Mouse (Mus musculus): Measurements from ENCODE around the gene Arhgef10l. TPM values are rescaled to one million over a fixed set of nuclear protein-coding genes. Genes with fewer than 3 reads are reported as not detected.
A peak's percentile ranks its signal among the peaks of the same experiment; 100 is the strongest.

The Arhgef10l gene
- total and polyA plus RNA-seq, 3 experiments = 10.2 to 26.0 TPM; not detected in 1

DNA sequence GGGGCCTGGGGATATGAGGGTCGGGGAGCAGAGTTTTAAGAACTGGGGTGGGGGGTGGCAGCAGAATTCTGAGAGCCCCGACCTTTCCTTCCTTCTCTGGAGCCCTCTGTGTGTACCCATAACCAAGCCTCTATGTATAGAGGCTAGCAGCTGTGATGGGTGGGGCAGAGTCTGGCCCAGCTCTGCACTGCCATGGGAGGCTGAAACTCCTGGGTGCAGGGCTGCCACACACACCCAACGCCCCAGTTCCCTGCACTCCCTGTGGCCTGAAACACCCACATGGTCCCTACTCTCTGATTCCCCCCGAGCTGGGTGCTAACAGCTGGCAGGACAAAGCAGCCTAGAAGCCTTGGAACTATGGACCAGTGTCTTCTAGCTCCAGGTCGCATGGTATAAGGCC is 107.6 kb downstream of the Arhgef10l start:
- Histone ChIP-seq H3K79me2 (ENCODE audit: control insufficient read depth, insufficient read depth, low read length, poor library complexity) (no peaks in the 10 kb centered on the region), H3K36me3 (ENCODE audit: control insufficient read depth in 1 of 2, insufficient read depth in 2 of 2, low read length in 2 of 2) (no peaks in the 10 kb centered on the region), H3K27ac (ENCODE audit: control insufficient read depth, low read depth, low read length) (no peak overlapping the region), H3K9me3 (replicated peaks; ENCODE audit: insufficient read depth, low read length) (no peaks in the 10 kb centered on the region), H3K4me3 (ENCODE audit: control insufficient read depth in 1 of 2, insufficient read depth in 1 of 2, low read depth in 2 of 2, low read length in 2 of 2) (no peak overlapping the region), H3K27me3 (ENCODE audit: control insufficient read depth in 1 of 2, insufficient read depth in 2 of 2, low read length in 2 of 2) (no peaks in the 10 kb centered on the region), H3K9ac (ENCODE audit: control insufficient read depth, low read depth, low read length, poor library complexity, severe bottlenecking) (no peak overlapping the region), H3K4me1 (ENCODE audit: control insufficient read depth in 1 of 2, insufficient read depth in 2 of 2, low read length in 2 of 2) (no peaks in the 10 kb centered on the region)
- DNase-seq (ENCODE audit: low read depth, low spot score) = no peak
- no peak for TF ChIP-seq MAFK (IDR thresholded peaks at IDR 0.05; ENCODE audit: borderline replicate concordance, low read depth, low read length)
- no peak for TF ChIP-seq NELFE (IDR thresholded peaks at IDR 0.05; ENCODE audit: low read depth, low read length)
- TF ChIP-seq CHD2 (IDR thresholded peaks at IDR 0.05; ENCODE audit: low read length) = no peak
- no peak for TF ChIP-seq EP300 (IDR thresholded peaks at IDR 0.05; ENCODE audit: low read depth in 1 of 2, low read length in 2 of 2)

DNA sequence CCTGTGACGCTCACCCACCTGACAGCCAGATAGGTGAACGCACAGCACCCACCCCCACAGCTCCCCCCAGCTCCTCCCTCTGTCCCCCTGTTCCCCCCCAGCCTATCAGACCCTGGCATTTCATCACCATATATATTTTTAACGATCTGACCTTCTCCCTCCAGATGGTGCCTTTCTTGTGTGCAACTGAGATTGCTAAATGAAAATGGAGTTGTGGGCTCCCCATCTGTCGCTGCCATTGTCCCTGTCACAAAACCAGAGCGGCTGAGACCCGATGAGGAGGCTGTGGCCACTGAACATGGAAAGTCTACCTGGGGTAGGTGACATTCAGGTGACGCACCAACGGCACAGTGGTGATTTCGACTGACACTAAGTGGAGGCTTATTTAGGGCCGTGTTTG is 109.3 kb downstream of the Arhgef10l start:
- no peak overlapping the region for H3K4me3 ChIP-seq (ENCODE audit: control insufficient read depth in 1 of 2, insufficient read depth in 1 of 2, low read depth in 2 of 2, low read length in 2 of 2)
- no peaks in the 10 kb centered on the region for H3K36me3 ChIP-seq (ENCODE audit: control insufficient read depth in 1 of 2, insufficient read depth in 2 of 2, low read length in 2 of 2)
- DNase-seq (ENCODE audit: low read depth, low spot score) = no peak
- no peaks in the 10 kb centered on the region for H3K9me3 ChIP-seq (replicated peaks; ENCODE audit: insufficient read depth, low read length)
- no peaks in the 10 kb centered on the region for H3K79me2 ChIP-seq (ENCODE audit: control insufficient read depth, insufficient read depth, low read length, poor library complexity)
- H3K9ac ChIP-seq (ENCODE audit: control insufficient read depth, low read depth, low read length, poor library complexity, severe bottlenecking) = no peak overlapping the region
- no peaks in the 10 kb centered on the region for H3K4me1 ChIP-seq (ENCODE audit: control insufficient read depth in 1 of 2, insufficient read depth in 2 of 2, low read length in 2 of 2)
- H3K27ac ChIP-seq (ENCODE audit: control insufficient read depth, low read depth, low read length) = no peak overlapping the region
- no peaks in the 10 kb centered on the region for H3K27me3 ChIP-seq (ENCODE audit: control insufficient read depth in 1 of 2, insufficient read depth in 2 of 2, low read length in 2 of 2)
- TF ChIP-seq CTCF (IDR thresholded peaks at IDR 0.05 in 2 of 3, conservative IDR thresholded peaks at IDR 0.05 in 1 of 3; ENCODE audit: control insufficient read depth in 1 of 3, insufficient read depth in 1 of 3, low read depth in 2 of 3, low read length in 3 of 3, poor library complexity in 1 of 3, severe bottlenecking in 1 of 3) (no peak), NELFE (IDR thresholded peaks at IDR 0.05; ENCODE audit: low read depth, low read length) (no peak), TAL1 (IDR thresholded peaks at IDR 0.05; ENCODE audit: low read length) (no peak), CHD1 (IDR thresholded peaks at IDR 0.05; ENCODE audit: low read depth, low read length) (no peak), HCFC1 (IDR thresholded peaks at IDR 0.05; ENCODE audit: low read depth, low read length) (no peak), USF1 (IDR thresholded peaks at IDR 0.05; ENCODE audit: low read depth, low read length) (no peak), GATA1 (IDR thresholded peaks at IDR 0.05; ENCODE audit: low read depth, low read length) (no peak), CHD2 (IDR thresholded peaks at IDR 0.05; ENCODE audit: low read length) (no peak), POLR2AphosphoS2 (IDR thresholded peaks at IDR 0.05; ENCODE audit: low read length) (no peak), ZKSCAN1 (IDR thresholded peaks at IDR 0.05; ENCODE audit: low read depth, low read length) (no peak), TBP (IDR thresholded peaks at IDR 0.05; ENCODE audit: low read depth, low read length) (no peak)

DNA sequence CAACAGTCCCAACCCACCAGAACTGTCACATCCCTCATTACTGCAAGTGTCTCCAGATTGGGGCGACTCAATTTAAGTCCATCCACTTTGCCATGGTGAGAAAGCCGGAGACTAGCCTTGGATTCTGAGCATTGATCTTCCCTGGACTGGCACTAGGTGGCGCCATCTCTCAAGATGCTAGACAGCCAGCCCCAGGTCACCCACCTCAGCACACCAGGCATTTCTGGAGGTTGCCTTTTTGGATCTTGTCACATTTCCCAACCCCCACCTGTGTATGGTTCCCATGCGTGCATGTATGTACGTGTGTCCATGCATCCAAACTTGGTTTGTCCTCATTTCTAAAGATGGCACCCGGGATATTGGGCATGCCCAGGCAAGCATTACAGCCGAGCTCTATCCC is 110.5 kb downstream of the Arhgef10l start:
- Histone ChIP-seq H3K36me3 (ENCODE audit: control insufficient read depth in 1 of 2, insufficient read depth in 2 of 2, low read length in 2 of 2) (no peaks in the 10 kb centered on the region), H3K27me3 (ENCODE audit: control insufficient read depth in 1 of 2, insufficient read depth in 2 of 2, low read length in 2 of 2) (no peaks in the 10 kb centered on the region), H3K4me1 (ENCODE audit: control insufficient read depth in 1 of 2, insufficient read depth in 2 of 2, low read length in 2 of 2) (no peaks in the 10 kb centered on the region), H3K27ac (ENCODE audit: control insufficient read depth, low read depth, low read length) (no peak overlapping the region), H3K79me2 (ENCODE audit: control insufficient read depth, insufficient read depth, low read length, poor library complexity) (no peaks in the 10 kb centered on the region), H3K4me3 (ENCODE audit: control insufficient read depth in 1 of 2, insufficient read depth in 1 of 2, low read depth in 2 of 2, low read length in 2 of 2) (no peak overlapping the region), H3K9ac (ENCODE audit: control insufficient read depth, low read depth, low read length, poor library complexity, severe bottlenecking) (no peak overlapping the region), H3K9me3 (replicated peaks; ENCODE audit: insufficient read depth, low read length) (no peaks in the 10 kb centered on the region)
- DNase-seq (ENCODE audit: low read depth, low spot score) = peak; percentile 69
- TF ChIP-seq MAX (IDR thresholded peaks at IDR 0.05; ENCODE audit: low read length) (no peak), ZC3H11A (IDR thresholded peaks at IDR 0.05; ENCODE audit: low read depth, low read length) (peak; percentile 59), MAFK (IDR thresholded peaks at IDR 0.05; ENCODE audit: borderline replicate concordance, low read depth, low read length) (no peak), RAD21 (IDR thresholded peaks at IDR 0.05; ENCODE audit: low read depth, low read length) (peak; percentile 67), SIN3A (IDR thresholded peaks at IDR 0.05; ENCODE audit: low read length) (no peak), MXI1 (IDR thresholded peaks at IDR 0.05; ENCODE audit: low read depth, low read length) (no peak), ZKSCAN1 (IDR thresholded peaks at IDR 0.05; ENCODE audit: low read depth, low read length) (no peak), JUND (IDR thresholded peaks at IDR 0.05; ENCODE audit: low read depth, low read length) (no peak), TAL1 (IDR thresholded peaks at IDR 0.05; ENCODE audit: low read length) (no peak), ELF1 (IDR thresholded peaks at IDR 0.05; ENCODE audit: low read depth, low read length) (no peak), SMC3 (IDR thresholded peaks at IDR 0.05; ENCODE audit: low read depth, low read length) (peak; percentile 78), MAZ (IDR thresholded peaks at IDR 0.05; ENCODE audit: low read depth, low read length) (no peak), TBP (IDR thresholded peaks at IDR 0.05; ENCODE audit: low read depth, low read length) (no peak), ZNF384 (IDR thresholded peaks at IDR 0.05; ENCODE audit: low read depth, low read length) (no peak), POLR2AphosphoS2 (IDR thresholded peaks at IDR 0.05; ENCODE audit: low read length) (no peak), NRF1 (IDR thresholded peaks at IDR 0.05; ENCODE audit: insufficient read depth, low read depth, low read length, poor library complexity, severe bottlenecking) (no peak), MEF2A (IDR thresholded peaks at IDR 0.05; ENCODE audit: extremely low read depth, insufficient replicate concordance, low read depth, low read length, poor library complexity, severe bottlenecking) (no peak), HCFC1 (IDR thresholded peaks at IDR 0.05; ENCODE audit: low read depth, low read length) (no peak), POLR2A (IDR thresholded peaks at IDR 0.05; ENCODE audit: control insufficient read depth in 1 of 2, insufficient read depth in 1 of 2, low read depth in 1 of 2, low read length in 2 of 2, poor library complexity in 1 of 2) (no peak), TCF12 (IDR thresholded peaks at IDR 0.05; ENCODE audit: low read depth, low read length) (no peak), USF1 (IDR thresholded peaks at IDR 0.05; ENCODE audit: low read depth, low read length) (no peak)
